Mouse (Mus musculus) heart, adult 18-20 months (tissue): ENCODE data around the gene Hipk4. TPM values are rescaled to one million over a fixed set of nuclear protein-coding genes. Genes with fewer than 3 reads are reported as not detected.

ENCODE experiments used
- DNase-seq, 2 experiments: peaks; one replicate each; pipeline ENCODE4 v3.0.0; 2021 to 2022; ENCODE audit warnings: mixed read lengths in 1 of 2
- total RNA-seq, 2 experiments: library from RNA; stranded (reverse); gene quantifications; 2 replicates each; pipeline ENCODE4 v1.2.3; 2021

Gene Hipk4
- total RNA-seq, 2 experiments from 2014 or later: 0.10 TPM; not detected in 1

DNA sequence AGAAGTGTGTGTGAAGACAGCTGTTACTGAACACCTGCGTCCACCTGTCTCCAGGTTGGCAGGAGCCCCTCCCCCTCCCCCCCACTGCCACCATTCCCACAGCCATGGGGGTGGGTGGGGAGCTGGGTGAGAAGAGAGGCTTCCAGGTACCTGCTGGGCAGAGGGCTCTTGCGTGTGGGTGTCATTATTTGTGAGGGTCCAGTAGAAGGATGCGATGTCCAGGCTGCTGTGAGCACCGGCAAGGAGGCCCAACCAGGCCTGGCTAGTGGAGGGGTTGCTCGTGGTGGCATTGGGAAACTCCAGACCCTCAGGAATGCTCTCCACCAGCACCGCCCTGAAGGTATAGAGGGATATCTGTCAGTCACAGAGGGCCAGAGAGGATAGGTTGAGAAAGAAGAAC lies 17.9 kb downstream of the Hipk4 start:
- no peak for DNase-seq

DNA sequence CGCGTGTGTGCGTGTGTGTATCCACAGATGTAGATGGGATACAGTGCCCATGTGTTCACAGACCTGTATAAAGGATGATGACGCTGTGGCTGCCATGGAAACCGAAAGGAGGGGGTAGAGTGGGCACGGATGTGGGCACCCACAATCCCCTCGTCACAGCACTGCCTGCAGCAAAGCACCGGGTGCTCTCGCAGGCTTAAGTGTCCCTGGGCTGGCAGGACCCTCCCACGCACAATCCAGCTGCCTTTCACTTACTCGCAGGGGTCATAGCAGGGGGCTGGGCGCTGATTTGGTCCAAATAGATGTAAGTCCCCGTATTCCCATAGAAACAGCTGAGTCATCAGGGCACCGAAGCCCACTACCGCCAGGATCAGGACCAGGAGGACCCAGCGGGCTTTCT lies 18.4 kb downstream of the Hipk4 start:
- peak in 1 of 2 experiments; percentile 31 for DNase-seq

DNA sequence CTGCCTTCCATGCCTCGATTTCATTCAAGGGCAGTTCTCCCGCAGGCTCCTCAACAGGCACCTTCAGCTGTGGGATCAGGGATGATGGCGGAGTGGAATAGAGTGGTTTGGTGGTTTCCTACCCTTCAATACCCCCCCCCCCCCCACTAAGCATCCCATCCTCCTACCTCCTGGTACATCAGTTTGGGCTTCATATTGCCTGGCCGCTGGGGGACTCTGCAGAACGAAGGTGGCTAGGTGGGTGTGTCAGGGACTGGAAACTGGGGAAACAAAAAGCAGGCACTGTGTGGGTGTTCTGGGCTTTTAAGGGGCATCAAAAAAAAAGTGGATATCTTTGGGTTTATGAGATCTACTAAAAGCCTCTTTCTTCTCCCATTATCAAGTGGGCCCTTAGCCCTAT lies 18.9 kb downstream of the Hipk4 start:
- no peak for DNase-seq

DNA sequence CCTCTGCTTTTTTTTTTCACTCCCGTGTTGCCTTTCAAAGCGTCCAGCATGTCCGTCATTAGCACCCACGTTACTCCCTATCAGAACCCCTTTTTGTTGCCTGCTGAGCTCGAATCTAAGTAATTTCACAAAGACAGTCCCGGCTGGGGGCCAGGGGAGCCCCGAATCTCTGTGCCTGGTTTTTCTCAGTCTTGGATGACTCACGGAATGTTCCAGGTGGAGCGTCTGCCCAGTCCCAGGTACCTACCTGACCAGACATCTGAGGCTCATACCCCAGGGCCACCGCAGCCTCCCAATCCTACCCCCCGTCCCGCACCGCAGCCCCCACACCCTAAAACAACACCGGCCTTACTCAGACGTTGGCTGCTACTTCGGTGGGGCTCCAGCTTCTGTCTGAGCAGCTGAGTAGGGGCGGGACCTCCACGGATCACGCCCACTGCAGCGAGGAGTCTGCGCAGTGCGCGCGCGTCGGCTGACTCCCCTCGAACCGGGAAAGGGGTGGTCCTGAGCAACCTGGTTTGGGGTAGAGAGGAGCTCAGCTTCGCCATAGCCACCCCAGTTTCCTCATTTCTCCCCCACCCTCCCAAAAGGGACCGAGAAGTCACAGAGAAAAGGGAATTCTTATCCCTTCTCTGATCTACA lies 19.4 kb downstream of the Hipk4 start:
- DNase-seq: peak; percentile 87

DNA sequence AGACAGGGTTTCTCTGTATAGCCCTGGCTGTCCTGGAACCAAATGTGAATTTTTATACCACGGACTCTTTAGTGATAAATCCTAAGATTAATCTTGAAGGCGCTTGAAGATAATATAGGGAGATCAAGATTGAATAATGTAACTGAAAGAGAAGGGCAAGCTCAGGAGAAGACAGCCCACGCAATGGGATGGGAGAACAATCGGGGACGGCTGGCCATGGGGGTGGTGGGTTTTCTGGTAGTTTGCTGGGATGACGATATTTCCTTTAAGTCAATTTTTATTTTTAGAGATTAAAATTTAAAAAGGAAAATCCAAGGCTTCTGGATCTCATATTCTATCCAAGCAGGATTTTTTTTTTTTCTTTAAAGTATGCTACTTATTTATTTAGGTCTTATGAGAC lies 20.0 kb downstream of the Hipk4 start:
- no peak for DNase-seq

DNA sequence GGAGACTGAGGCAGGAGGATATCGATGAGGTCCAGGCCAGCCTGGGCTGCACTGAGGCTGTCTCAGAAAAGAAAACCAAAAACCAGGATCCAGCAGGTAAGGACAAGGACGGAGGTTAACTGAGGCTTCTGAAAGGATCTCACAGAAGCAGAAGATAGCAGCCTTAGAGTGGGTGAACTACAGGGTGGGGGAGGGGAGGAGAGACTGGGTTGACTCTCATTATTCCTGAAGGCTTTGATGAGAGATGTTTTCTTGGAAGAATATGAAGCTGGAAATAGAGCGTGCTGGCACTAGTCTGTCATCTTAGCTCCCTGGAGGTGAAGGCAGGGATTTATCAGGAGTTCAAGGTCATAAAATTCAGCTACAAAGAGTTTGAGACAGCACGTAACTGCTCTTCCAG lies 20.8 kb downstream of the Hipk4 start:
- no peak for DNase-seq

DNA sequence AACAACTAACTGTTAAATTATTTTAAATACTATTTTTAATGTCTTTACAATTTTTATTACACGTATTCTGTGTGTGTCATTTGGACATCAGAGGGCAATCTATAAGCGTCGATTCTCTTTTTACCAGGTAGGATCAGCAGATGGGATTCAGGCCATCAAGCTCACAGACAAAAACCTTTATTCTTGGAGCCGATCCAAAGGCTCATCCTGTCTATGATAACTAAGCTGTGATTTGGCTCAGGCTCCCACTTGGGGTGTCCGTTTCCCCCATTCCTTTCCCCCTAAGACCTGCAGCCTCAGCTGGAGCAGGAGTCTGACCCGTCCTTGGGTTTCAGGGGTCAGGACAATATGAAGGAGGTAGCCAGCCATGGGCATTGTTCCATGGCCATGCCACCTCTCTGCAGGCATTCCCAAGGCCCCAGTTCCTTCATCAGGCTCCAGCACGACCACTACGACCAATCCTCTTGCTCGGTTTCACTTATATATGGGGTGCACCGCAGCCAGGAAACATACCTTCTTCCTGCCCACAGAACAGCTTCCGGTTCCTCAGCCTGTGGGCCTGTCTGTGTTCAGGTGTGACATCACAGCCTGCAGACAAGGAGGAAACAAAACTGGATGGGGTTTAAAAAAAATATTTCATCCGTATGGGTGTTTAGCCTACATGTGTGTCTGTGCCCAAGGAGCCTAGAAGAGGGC lies 21.8 kb downstream of the Hipk4 start:
- peak in 1 of 2 experiments; percentile 30 for DNase-seq

DNA sequence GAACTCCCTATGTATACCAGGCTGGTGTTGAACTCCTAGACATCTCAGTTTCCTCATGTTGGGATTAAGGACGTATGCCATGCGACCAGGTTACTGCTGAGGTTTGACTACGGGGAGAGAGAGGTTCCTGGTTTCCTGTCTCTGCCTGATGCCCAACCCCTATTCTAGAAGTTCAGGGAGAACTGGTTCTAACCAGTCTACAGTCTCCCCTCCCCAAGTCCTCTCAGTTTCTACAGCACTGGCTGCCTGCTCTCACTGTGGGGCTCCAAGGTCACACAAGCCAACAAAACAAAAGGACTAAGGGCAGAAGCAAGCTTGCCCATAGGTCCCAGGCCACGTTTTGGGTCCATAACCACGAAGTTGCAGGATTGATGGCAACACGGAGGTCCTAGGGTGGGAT lies 26.5 kb downstream of the Hipk4 start:
- no peak for DNase-seq

DNA sequence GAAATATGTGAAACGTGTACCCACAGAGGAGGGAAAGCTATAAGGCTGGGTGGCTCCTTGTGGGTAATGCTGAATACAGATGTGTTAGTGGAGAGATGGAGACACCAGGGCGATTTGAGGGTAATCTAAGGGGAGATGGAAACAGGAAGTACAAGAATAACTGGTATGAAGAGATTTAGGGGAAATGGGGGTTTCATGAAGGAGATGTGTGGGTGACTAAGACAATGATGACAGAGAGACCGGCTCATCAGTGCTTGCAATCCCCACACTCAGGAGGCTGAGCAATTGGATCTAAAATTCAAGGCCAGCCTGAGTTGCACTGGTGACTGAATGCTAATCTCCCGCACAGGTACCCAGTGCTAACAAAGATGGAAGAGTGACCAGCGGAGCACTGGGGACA lies 29.0 kb downstream of the Hipk4 start:
- no peak for DNase-seq

DNA sequence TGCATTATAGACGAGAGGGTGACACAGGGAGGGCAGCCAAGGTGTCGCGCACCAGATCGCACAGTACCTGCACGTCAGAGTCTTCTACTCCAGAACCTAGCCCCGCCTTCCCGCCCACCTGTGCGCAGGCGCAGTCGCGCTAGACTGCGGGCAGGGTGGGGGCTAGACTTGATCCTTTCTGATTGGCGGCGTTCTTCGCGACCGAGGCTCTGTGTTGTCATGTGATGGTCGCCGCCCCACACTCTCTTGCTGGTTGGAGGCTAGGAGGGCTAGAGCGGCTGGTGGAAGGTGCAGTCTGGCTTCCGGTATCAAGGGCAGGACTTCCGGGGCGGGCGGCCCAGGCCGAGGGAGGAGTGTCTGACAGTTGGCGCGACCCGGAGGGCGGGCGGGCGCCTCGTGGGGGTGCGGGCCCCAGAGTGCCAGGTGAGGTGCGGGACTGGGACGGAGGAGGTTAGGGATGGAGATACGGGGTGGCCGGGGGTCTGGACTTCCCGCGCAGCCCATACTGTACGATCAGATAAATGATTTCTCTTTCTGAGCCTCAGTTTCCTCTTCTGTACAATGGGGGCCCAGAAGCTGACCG lies 30.0 kb downstream of the Hipk4 start, which contains the start of the genes Pld3 and 2310022A10Rik:
Pld3 (minus strand) TSS at position 288 of the 583 bp plus-strand sequence.
2310022A10Rik (plus strand) TSS at position 303 of the 583 bp plus-strand sequence.
- peak; percentile 95 to 98 for DNase-seq

DNA sequence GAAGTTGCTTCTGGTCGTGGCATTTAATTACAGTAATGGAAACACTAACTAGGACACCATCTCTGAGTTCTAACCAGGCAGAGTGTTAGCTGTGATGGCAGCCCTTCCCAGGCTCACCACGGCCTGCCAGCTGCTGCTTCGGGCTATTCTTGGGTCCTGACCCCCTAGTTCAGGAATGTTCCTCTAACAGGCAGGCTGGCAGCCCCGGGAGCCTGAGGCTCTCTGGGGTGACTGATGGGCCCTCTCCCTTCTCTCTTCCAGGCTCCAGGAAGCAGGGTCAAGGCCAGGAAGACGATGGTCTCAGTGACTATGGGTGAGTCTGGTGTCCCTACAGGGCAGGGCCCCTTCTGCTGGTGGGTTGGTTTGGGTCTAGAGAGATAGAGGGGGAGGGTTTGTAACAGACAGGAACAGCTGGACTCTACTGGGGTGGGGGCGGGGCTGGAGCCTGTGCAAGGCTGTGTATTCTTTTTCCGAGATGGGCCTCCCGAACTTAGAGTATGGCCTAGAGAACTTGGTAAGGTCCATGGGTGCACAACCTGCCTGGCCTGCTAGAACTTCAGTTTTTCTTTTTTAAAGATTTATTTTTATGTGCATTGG lies 37.3 kb downstream of the Hipk4 start:
- peak; percentile 71 to 76 for DNase-seq

DNA sequence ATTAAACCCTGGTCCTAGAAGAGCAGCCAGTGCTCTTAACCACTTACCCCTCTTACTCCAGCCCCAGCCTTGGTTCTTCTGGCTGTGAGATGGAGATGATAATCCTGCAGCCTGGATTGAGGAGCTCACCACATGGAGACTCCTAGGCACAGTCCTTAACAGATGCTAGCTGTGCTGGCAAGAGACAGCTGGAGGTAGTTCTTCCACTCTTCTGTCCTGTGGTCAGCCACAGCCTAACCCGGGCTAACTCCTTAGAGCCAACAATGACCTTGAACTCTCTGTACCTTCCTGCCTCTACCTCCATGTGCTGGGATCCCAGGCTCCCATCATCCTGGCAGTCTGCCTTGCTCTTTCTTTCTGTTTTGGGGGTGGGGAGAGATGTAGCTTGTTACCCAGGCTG lies 37.9 kb downstream of the Hipk4 start:
- no peak for DNase-seq

DNA sequence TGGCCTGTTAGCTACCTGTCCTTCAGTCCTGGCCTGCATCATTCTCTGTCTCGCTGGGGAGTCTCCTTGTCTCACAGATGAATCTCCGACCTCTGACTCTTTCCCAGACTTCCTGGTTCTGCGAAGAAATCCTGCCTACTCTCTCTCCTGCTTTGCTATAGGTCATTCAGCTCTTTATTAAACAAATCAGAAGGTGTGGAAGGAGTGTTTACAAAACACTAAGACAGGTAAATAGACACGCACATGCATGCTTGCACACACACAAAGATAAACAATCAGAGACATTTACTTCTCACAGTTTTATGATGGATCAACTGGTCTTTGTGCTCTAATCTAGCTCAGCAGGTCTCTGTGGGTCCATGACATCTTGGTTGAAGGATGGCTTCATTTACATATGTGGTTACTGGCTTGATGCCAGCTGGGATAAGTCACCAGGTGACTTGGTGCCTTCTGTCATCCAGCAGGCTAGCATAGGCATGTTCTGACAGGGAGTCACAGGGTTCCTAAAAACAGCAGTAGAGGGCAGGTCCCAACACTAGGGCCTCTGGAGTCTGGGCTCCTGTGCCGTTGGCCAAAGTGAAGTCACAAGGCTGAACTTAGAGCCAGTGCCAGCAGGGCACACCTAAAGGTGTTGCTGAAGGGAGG lies 46.6 kb downstream of the Hipk4 start:
- peak; percentile 49 to 58 for DNase-seq

DNA sequence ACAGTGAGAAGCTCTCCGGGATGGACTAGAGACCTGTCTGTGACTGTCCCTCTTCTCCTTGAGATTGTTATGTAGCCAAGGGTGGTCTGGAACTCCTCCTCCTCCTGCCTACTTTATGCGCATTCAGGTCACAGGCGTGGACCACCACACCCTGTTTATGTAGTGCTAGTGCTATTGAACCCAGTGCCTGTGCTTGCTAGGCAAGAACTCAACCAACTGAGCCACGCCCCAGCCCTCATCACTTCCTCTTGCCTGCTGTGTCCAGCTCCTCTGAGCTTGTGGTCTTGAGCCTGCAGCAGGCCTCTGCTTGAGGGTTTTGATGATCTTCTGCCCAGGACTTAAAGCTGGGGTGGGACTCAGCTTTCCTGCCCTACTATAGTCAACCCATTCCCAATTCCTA lies 49.1 kb downstream of the Hipk4 start:
- DNase-seq: no peak

DNA sequence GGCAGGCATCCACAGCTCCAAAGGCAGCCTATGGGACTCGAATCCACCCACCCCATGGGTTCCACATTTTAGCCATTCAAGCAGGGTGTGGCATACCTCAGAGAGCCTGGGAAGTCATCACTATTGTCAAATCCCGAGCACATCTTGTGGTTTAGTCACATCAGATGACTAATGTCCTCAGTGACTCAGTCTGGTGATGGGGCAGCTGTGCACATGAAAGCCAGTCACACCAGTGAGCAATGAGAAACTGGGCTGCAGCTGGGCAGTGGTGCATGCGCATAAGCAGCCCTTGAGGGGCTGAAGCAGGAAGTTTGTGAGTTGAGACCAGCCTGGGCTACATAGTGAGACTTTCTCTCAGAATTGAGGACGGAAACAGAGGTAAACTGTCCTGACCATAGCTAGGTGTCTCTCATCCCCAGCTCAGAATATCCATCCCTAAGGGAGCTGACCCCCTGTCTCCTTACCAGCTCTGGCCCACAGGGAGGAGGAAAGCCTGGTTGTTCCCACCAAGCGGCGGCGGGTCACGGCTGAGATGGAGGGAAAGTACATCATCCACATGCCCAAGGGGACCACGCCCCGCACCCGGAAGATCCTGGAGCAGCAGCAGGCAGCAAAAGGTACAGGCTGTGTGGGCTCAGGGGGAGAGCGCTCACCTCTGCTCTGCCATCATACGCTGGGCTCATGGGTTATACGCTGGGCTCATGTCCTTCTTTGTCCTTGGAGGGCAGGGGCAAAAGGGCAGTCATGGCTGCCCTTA lies 51.2 kb downstream of the Hipk4 start:
- no peak for DNase-seq

DNA sequence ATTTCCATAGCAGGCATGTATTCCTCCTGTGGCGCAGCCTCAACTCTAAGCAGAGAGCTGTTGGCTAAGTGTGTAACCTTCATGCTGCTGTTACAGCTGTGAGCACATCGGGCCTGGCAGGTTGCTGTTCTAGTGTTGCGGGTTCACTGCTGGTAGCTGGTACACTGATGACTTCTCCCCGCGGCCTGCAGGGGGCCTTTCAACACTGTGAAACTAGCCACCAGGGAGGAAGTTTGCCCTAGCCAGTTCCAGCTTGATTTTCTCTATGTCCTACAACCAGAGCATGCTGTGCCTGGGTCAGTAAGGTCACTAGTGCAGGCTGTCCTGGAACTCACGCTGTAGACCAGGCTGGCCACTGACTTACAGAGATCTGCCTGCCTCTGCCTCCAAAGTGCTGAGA lies 53.8 kb downstream of the Hipk4 start:
- DNase-seq: peak; percentile 43 to 47

DNA sequence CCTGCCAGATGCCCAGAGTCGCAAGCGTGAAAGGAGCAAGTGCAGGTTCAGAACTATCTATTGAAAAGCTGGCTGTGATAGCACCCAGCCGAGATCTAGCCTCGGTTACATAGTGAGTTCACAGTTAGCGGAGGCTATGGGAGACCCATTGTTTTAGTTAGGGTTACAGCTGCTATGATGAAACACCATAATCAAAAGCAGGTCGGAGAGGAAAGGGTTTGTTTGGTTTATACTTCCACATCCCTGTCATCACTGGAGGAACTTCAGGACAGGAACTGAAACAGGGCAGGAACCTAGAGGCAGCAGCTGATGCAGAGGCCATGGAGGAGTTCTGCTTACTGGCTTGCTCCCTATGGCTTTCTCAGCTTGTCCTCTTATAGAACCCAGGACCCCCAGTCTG lies 54.5 kb downstream of the Hipk4 start:
- DNase-seq: no peak

DNA sequence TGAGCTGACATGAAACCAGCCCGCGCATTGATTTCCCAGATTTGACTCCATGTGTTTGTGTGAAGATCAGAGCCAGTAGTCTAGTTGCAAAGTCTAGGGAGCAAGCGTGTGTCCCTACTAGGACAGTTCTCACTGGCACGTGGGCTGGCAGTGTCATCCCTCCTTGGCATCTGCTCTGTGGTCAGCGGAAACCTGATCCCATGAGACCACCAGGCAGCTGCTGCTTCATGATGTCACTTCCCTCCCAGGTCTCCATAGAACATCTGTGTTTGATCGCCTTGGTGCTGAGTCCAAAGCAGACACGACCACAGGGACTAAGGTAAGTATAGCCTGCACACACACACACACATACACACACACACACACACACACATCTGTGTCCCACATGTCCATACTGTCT lies 55.4 kb downstream of the Hipk4 start:
- DNase-seq: no peak

DNA sequence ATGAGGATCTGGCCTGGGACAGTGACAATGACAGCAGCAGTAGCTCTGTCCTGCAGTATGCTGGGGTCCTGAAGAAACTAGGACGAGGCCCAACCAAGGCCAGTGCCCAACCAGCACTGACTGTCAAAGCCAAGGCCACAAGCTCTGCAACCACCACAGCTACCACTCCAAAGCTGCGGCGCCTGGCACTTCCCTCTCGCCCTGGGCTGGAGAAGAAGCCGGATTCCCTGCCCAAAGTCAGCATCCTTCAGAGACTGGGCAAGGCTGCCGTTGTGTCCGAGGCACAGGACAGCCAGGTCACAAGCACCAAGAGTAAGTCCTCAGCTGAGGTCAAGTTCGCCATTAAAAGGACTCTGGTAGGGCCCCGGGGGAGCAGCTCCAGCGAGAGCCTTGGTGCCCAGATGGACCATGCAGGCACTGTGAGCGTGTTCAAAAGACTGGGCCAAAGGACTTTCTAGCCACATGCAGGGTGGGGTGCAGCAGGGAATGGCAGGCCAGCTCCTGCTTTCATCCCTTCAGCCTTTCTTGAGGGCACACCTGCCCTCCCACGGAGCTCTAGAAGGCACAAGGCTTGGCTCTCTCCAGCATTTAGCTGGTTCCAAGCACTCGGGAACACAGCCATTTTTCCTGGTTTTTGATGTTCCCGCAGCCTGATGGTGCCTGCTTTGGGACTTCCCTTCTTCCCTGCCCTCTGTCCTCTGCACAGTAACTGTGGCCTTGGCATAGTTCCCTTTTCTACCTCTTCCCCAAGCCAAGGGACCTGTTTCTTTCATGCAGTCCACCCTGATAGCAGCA lies 57.5 kb downstream of the Hipk4 start:
- no peak for DNase-seq
